Mouse (Mus musculus) lung, postnatal 10 days (tissue): ENCODE data around the gene Smo.
"Not testable (repeated sequence)": the region's sequence is repeated elsewhere in the genome, so short reads cannot be mapped to it uniquely, and the experiment has no call there.

Source experiments
- DNase-seq: peaks from one replicate; pipeline ENCODE4 v3.0.0; 2021

The Smo gene

GRCm38 (mm10) chr6:29728035-29728434 is 7.3 kb upstream of the Smo start:
- no peak for DNase-seq

GRCm38 (mm10) chr6:29729491-29729890 is 5.8 kb upstream of the Smo start:
- no peak for DNase-seq

DNA sequence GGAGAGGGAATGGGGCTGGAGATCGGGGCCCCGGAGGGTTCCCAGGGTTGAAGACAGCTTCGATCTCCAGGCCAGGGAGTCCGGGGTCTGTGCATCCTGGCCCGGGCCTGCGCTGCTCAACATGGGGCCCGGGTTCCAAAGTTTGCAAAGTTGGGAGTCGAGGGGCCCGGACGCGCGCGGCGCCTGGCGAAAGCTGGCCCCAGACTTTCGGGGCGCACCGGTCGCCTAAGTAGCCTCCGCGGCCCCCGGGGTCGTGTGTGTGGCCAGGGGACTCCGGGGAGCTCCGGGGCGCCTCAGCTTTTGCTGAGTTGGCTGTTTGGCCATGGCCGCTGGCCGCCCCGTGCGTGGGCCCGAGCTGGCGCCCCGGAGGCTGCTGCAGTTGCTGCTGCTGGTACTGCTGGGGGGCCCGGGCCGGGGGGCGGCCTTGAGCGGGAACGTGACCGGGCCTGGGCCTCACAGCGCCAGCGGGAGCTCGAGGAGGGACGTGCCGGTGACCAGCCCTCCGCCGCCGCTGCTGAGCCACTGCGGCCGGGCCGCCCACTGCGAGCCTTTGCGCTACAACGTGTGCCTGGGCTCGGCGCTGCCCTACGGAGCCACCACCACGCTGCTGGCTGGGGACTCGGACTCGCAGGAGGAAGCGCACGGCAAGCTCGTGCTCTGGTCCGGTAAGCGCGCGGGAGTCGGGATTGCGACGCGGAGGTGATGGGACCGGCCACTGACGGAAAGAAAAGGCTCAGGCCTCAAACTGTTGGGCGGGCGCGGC is 567 bp downstream of the Smo start:
- peak; percentile 75 for DNase-seq

GRCm38 (mm10) chr6:29736610-29737458 is 1.5 kb downstream of the Smo start:
- no peak for DNase-seq

DNA sequence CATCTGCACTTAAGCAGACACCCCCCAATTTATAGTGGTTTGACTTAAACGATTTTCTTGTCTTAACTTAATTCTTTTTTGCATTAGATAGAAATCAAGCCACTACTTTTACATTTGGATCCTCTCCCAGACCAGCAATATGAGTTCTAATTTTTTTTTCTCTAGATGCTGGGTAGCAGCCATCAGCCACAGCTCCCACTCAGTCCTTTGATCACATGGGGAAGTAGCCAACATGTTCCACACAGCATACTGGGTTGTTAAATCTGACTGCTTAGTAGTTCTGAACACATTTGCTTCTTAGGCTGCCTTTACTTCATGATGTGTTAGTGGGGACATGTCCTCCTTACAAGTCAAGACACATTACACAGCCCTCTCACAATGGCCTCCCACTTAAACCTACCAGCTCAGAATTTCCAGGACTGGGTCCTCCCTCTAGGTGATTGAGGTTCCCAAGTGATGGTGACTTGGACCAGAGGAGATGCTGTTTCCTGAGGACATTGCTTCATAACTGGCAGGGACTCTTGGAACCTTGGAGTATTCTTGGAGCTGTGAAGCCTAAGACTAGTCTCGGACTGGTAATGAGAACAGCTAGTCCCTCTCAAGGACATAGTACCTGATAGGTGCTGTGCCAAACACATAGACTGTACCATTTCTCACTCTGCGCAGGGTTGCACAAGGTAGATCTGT is 16.3 kb downstream of the Smo start:
- no peak for DNase-seq

DNA sequence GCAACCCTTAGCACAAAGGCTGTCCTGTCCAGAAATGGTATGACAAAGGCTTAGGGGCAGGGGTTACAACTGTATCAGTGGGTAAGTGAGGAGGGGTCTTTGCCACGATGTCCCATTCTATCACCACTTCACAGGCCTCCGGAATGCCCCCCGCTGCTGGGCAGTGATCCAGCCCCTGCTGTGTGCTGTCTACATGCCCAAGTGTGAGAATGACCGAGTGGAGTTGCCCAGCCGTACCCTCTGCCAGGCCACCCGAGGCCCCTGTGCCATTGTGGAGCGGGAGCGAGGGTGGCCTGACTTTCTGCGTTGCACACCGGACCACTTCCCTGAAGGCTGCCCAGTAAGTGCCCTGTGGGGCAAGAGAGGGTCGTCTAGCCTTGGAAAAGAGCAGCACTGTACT is 18.0 kb downstream of the Smo start:
- no peak for DNase-seq

DNA sequence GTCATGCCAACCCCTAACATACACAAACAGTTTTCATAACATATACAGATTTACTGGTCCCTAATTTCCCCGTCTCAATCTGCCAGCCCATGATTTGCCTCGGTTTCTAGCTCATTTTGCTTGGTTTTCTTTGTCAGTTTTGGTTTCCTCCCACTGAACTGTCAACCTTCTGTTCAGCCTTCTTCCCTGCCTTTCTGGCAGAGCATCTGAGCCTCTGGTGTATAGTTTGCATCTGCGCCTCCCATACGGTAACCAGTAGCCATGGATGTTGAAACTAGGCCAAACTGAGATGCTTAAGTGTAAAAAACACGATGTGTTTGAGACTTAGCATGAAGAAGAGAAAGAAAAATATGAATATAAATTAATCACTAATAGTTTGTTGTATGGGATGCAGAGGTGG is 20.7 kb downstream of the Smo start:
- DNase-seq: no peak

- no peak for DNase-seq
Observed at GRCm38 (mm10) chr6:29756476-29756875, 21.2 kb downstream of the Smo start.

DNA sequence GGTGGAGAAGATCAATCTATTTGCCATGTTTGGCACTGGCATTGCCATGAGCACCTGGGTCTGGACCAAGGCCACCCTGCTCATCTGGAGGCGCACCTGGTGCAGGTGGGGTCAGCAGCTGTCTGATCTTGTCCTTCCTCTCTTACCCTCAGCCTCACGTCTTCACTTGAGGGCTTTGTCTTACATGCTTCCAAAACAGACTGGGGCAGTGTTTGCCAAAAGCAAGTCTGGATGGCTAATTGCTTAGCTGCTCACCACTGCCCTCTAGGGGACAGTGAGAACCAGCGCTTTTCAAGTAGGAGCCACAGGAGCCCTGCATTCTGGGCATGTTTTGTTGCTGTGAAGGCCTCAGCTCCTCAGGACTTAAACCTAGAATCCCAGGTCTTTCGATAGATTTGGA is 23.1 kb downstream of the Smo start:
- DNase-seq: peak; percentile 84

DNA sequence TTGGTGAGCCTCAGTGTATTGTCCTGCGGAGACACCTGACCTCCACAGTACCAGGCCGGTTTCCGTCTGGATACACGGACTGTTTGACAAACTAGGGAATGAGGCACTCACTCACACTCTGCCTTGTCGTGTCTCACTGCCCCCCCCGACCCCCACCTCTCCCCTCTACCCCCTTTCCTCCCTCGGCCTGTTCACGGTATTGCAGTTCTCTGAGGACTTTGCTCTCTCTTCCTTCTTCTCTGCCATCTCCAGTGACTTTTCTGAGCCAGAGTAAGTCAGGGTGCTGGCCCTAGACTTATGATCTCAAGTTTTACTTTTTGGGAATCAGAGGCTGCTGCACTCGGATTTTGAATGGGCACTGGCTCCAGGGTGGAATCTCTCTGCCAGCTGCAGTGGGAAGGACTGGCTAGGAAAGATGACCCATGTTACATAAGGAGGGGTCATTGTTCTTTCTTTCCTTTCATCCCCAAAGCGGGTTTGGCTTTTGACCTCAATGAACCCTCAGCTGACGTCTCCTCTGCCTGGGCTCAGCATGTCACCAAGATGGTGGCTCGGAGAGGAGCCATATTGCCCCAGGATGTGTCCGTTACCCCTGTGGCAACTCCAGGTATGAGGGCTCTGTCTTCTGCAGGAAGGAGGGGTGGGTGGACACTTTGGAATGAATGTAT is 23.8 kb downstream of the Smo start:
- DNase-seq: no peak

- DNase-seq: not testable (repeated sequence)
Observed at GRCm38 (mm10) chr6:29760397-29760796, 25.1 kb downstream of the Smo start.

DNA sequence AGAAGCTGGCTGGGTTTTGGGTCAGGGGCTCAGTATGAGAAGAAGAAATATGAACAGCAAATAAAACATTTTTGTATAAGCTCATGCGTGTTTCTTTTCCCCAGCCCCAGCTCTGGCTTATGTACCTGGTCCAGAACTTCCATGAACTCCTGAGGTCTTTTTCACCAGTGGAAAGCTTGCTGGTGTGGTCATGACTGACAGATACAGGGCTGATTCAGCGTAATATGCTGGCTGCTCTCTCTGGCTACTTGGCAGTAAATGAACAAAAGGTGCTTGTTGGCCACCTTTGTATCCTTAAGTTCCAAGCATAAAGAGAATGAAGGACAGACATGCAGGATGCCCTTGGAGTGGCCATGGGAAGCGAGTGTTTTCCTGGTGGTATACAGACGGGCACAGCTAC is 26.0 kb downstream of the Smo start:
- DNase-seq: no peak

- peak; percentile 37 for DNase-seq
Observed at GRCm38 (mm10) chr6:29762524-29762923, 27.2 kb downstream of the Smo start.

DNA sequence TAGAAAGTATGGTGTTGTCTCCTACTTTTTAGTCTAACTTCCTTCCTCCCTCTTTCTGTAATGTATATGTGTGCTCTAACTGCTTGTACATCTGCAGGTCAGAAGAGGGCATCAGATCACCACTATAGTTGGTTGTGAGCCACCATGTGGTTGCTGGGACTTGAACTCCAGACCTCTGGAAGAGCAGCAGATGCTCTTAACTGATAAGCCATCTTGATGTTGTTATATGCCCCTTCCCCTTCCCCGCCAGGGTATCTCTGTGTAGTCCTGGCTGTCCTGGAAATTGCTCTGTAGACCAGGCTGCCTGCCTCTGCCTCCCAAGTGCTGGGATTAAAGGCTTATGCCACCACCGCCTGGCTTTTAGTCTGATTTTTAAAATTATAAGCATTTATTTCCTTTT is 31.6 kb downstream of the Smo start:
- no peak for DNase-seq

GRCm38 (mm10) chr6:29767813-29768660 is 32.7 kb downstream of the Smo start, which contains the start of gene Ahcyl2:
Gene Ahcyl2, plus strand, starts transcription at chr6:29768011.
- peak; percentile 98 for DNase-seq

DNA sequence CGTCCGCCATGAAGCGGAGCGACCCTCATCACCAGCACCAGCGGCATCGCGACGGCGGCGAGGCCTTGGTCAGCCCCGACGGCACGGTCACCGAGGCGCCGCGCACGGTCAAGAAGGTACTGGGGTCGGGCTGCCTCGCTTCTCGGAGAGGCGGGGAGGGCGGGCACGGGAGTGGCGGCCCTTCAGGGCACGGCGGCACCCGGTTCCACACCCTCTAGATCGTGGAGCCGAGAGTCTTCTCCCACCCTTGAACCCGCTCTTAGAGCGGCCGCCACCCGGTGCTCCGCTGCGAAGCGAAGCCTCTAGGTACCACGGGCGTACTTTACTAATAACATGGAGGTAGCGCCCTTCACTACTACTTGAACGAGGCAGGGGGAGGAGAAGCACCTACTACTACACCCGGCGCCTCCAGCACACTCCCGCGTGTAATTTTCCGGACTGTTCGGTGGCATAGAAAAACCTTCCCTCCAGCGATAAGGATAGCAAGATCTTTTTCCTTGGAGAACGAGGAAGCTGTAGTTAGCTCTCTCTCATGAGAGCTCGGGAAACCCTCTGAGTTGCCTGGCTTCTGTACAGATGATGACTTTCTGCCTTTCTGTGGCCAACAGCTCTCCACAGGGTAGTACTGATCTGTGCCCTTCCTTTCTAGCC is 33.6 kb downstream of the Smo start:
- peak; percentile 50 for DNase-seq

GRCm38 (mm10) chr6:29770672-29771321 is 35.5 kb downstream of the Smo start:
- DNase-seq: no peak

DNA sequence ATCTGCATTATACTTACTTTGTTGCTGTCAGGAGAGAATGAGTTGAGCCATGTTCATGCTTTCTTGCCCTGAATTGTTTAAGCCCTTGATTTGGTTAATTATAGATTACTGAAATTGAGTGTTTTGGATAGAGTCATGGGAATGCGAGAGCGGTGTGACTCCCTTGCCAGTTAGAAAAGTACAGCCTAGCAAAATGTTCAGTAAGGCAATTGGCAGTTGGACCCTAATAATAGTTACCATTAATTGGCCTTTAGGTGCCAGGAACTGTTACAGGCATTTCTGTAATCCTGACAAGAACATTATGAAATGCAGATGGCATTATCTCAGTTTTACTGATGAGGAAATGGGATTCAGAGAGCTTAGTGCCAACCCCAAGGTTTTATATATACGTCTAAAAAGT is 36.9 kb downstream of the Smo start:
- no peak for DNase-seq

DNA sequence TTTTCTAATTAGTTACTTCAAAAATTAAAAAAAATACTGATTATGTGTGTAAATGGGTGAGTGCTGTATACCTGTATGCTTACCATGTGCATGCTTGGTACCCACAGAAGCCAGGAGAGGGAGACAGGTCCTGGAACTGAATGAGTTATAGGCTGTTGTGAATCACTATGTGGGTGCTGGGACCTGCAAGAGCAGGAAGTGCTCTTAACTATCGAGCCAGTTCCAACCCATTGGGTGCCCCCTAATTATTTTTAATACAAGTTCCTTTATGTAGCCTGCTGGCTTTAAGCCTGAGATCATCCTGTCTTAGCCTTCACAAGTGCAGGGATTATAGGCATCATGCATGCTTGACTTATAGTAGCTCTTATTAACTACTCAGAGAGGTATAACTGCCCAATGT is 38.9 kb downstream of the Smo start:
- no peak for DNase-seq

GRCm38 (mm10) chr6:29775609-29776008 is 40.3 kb downstream of the Smo start:
- DNase-seq: no peak
